Mouse (Mus musculus): ENCODE data around the gene Pomgnt1. TPM values are rescaled to one million over a fixed set of nuclear protein-coding genes. Genes with fewer than 3 reads are reported as not detected.

The Pomgnt1 gene
- total and polyA plus RNA-seq, 3 experiments: 33.0 to 40.7 (median 40.2) TPM

DNA sequence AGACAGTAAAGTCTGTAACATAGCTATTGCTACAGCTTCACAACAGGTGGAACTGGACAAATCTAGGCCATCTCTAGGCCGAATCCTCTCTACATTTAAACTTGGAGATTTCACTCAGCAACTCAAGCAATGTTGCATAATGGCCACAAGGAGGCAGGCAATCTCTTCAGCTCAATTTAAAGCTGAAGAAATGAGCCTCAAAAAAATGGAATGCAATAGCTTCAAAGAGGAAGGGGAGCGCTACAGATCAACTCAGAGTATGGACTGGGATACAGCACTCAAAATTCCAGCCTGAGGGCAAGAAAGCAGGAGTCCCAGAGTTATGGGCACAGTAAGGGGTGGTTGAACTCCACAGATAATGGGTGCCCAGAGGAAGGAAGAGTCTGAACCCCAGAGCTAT, 11.3 kb downstream of the Pomgnt1 start:
- Histone ChIP-seq H3K4me2 (ENCODE audit: insufficient read depth, low read depth, poor library complexity, severe bottlenecking) (no peak overlapping the region), H3K4me1 (ENCODE audit: control insufficient read depth in 1 of 2, insufficient read depth in 2 of 2) (peaks cover 6 to 36% of the 10 kb centered on the region in 2 experiments), H3K79me2 (replicated peaks; ENCODE audit: control insufficient read depth, extremely low read depth, insufficient read depth, poor library complexity, severe bottlenecking) (no peaks in the 10 kb centered on the region), H3K9ac (ENCODE audit: insufficient read depth, low read depth) (no peak overlapping the region), H3K4me3 (replicated peaks in 1 of 3; ENCODE audit: low read depth in 2 of 3, low read length in 2 of 3, poor library complexity in 1 of 3) (no peak overlapping the region), H3K36me3 (replicated peaks in 1 of 2; ENCODE audit: control insufficient read depth in 1 of 2, insufficient read depth in 1 of 2, low read length in 1 of 2) (peaks cover 0 to 19% of the 10 kb centered on the region in 2 experiments), H3K9me3 (replicated peaks; ENCODE audit: low read length) (no peaks in the 10 kb centered on the region), H3K27ac (ENCODE audit: insufficient read depth, low read depth) (no peak overlapping the region), H3K27me3 (replicated peaks) (no peaks in the 10 kb centered on the region)
- dilution Hi-C loops (cut with MboI; ENCODE audit: extremely low pct_ligation_motif_present, extremely low pct_unique_long_range_greater_than_20kb, low sequenced_read_pairs): no loop called here
- in situ Hi-C loops (cut with MboI; ENCODE audit: low pct_ligation_motif_present, low pct_unique_long_range_greater_than_20kb, low sequenced_read_pairs): no loop called here
- TF ChIP-seq IRF4 (IDR thresholded peaks at IDR 0.05; ENCODE audit: low read depth, low read length) (no peak), ZC3H11A (IDR thresholded peaks at IDR 0.05; ENCODE audit: low read depth, low read length) (peak; percentile 35; the same call in 1 of the 2 replicates), ZNF384 (IDR thresholded peaks at IDR 0.05; ENCODE audit: low read depth, low read length) (peak; percentile 85), MXI1 (IDR thresholded peaks at IDR 0.05; ENCODE audit: low read depth, low read length) (no peak), EP300 (IDR thresholded peaks at IDR 0.05; ENCODE audit: low read length) (no peak), SMC3 (IDR thresholded peaks at IDR 0.05; ENCODE audit: low read depth, low read length) (peak; percentile 77), ETS1 (conservative IDR thresholded peaks at IDR 0.05; ENCODE audit: low read depth, low read length) (no peak), CTCF (conservative IDR thresholded peaks at IDR 0.05 in 1 of 2, IDR thresholded peaks at IDR 0.05 in 1 of 2; ENCODE audit: low read depth in 2 of 2, low read length in 2 of 2) (peak; percentile 77 to 90), BHLHE40 (IDR thresholded peaks at IDR 0.05; ENCODE audit: low read depth, low read length) (no peak), RAD21 (IDR thresholded peaks at IDR 0.05; ENCODE audit: low read depth, low read length) (peak; percentile 91)
- DNase-seq (ENCODE audit: extremely low read depth): peak; percentile 55

DNA sequence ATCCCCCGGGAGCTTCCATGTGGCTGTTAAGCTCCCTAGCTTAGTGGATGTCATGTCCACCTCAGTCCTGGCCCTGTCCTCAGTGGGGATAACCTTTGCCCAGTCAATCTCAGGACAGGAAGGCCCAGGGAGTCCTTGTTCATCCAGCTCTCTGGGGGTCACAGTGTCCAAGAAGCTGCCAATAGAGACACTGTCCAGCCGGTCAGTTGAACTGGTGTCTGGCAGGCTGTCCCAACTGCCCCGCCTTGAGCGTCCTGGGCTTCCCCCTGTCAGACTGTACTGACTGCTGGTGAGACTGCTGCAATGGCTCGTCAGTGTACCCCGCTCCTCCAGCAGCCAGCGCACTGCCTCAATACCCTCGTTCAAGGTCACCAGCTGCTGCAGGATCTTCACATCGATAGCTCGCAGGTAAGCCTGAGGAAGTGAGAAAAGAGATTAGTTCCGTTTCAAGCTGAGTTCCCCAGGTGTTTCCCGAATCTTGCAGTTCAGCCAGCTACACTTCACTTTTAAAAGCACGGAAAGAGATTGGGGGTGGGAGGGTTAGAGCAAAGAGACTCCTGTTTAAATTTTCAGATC, 13.9 kb downstream of the Pomgnt1 start:
- Histone ChIP-seq H3K36me3 (replicated peaks in 1 of 2; ENCODE audit: control insufficient read depth in 1 of 2, insufficient read depth in 1 of 2, low read length in 1 of 2) (peaks cover 0 to 2% of the 10 kb centered on the region in 2 experiments), H3K79me2 (replicated peaks; ENCODE audit: control insufficient read depth, extremely low read depth, insufficient read depth, poor library complexity, severe bottlenecking) (no peaks in the 10 kb centered on the region), H3K9me3 (replicated peaks; ENCODE audit: low read length) (no peaks in the 10 kb centered on the region), H3K27ac (ENCODE audit: insufficient read depth, low read depth) (no peak overlapping the region), H3K4me3 (replicated peaks in 1 of 3; ENCODE audit: low read depth in 2 of 3, low read length in 2 of 3, poor library complexity in 1 of 3) (peak overlapping the region in 1 of 3 experiments; percentile 2), H3K4me1 (ENCODE audit: control insufficient read depth in 1 of 2, insufficient read depth in 2 of 2) (peaks cover 6 to 49% of the 10 kb centered on the region in 2 experiments), H3K4me2 (ENCODE audit: insufficient read depth, low read depth, poor library complexity, severe bottlenecking) (peak overlapping the region; percentile 8), H3K9ac (ENCODE audit: insufficient read depth, low read depth) (no peak overlapping the region), H3K27me3 (replicated peaks) (peaks cover 3% of the 10 kb centered on the region)
- in situ Hi-C loops (cut with MboI; ENCODE audit: low pct_ligation_motif_present, low pct_unique_long_range_greater_than_20kb, low sequenced_read_pairs) (no loop called here), dilution Hi-C loops (cut with MboI; ENCODE audit: extremely low pct_ligation_motif_present, extremely low pct_unique_long_range_greater_than_20kb, low sequenced_read_pairs) (no loop called here)
- peak; percentile 69 for DNase-seq (ENCODE audit: extremely low read depth)
- TF ChIP-seq NRF1 (IDR thresholded peaks at IDR 0.05; ENCODE audit: low read depth, low read length): no peak
- TF ChIP-seq MXI1 (IDR thresholded peaks at IDR 0.05; ENCODE audit: low read depth, low read length): no peak
- TF ChIP-seq MAZ (IDR thresholded peaks at IDR 0.05; ENCODE audit: low read depth, low read length): no peak
- TF ChIP-seq TBP (conservative IDR thresholded peaks at IDR 0.05; ENCODE audit: low read depth, low read length): no peak
- TF ChIP-seq ZKSCAN1 (IDR thresholded peaks at IDR 0.05; ENCODE audit: borderline replicate concordance, low read depth, low read length): no peak
- no peak for TF ChIP-seq CHD1 (IDR thresholded peaks at IDR 0.05; ENCODE audit: low read depth, low read length)
- no peak for TF ChIP-seq POLR2A (IDR thresholded peaks at IDR 0.05; ENCODE audit: low read depth, low read length)
- no peak for TF ChIP-seq ELF1 (IDR thresholded peaks at IDR 0.05; ENCODE audit: low read depth, low read length)
- TF ChIP-seq USF2 (conservative IDR thresholded peaks at IDR 0.05; ENCODE audit: low read depth, low read length): no peak
- peak; percentile 87 for TF ChIP-seq EP300 (IDR thresholded peaks at IDR 0.05; ENCODE audit: low read length)
- no peak for TF ChIP-seq PAX5 (IDR thresholded peaks at IDR 0.05; ENCODE audit: low read length)
- no peak for TF ChIP-seq GABPA (IDR thresholded peaks at IDR 0.05; ENCODE audit: insufficient replicate concordance, low read depth, low read length)
- no peak for TF ChIP-seq POLR2AphosphoS2 (IDR thresholded peaks at IDR 0.05; ENCODE audit: low read depth, low read length)
- TF ChIP-seq USF1 (IDR thresholded peaks at IDR 0.05; ENCODE audit: low read depth, low read length): no peak
- TF ChIP-seq JUND (conservative IDR thresholded peaks at IDR 0.05; ENCODE audit: low read depth, low read length): no peak
- TF ChIP-seq RAD21 (IDR thresholded peaks at IDR 0.05; ENCODE audit: low read depth, low read length): no peak; the same call in 1 of the 2 replicates
- no peak for TF ChIP-seq HCFC1 (IDR thresholded peaks at IDR 0.05; ENCODE audit: low read depth, low read length)
- TF ChIP-seq ETS1 (conservative IDR thresholded peaks at IDR 0.05; ENCODE audit: low read depth, low read length): peak; percentile 43; the same call in 1 of the 2 replicates
- TF ChIP-seq CTCF (conservative IDR thresholded peaks at IDR 0.05 in 1 of 2, IDR thresholded peaks at IDR 0.05 in 1 of 2; ENCODE audit: low read depth in 2 of 2, low read length in 2 of 2): no peak
- TF ChIP-seq ZC3H11A (IDR thresholded peaks at IDR 0.05; ENCODE audit: low read depth, low read length): no peak
- TF ChIP-seq NELFE (IDR thresholded peaks at IDR 0.05; ENCODE audit: low read depth, low read length): no peak
- no peak for TF ChIP-seq MAFK (IDR thresholded peaks at IDR 0.05; ENCODE audit: insufficient replicate concordance, low read length)
- TF ChIP-seq RCOR1 (conservative IDR thresholded peaks at IDR 0.05; ENCODE audit: low read depth, low read length): 0 out of 2 replicates have a peak, but pooled peaks have one; percentile 29
- no peak for TF ChIP-seq SIN3A (IDR thresholded peaks at IDR 0.05; ENCODE audit: low read length)
- no peak for TF ChIP-seq KAT2A (IDR thresholded peaks at IDR 0.05; ENCODE audit: insufficient replicate concordance, low read length)
- TF ChIP-seq MAX (IDR thresholded peaks at IDR 0.05; ENCODE audit: low read length): no peak
- no peak for TF ChIP-seq MYC (IDR thresholded peaks at IDR 0.05; ENCODE audit: low read depth, low read length)
- TF ChIP-seq BHLHE40 (IDR thresholded peaks at IDR 0.05; ENCODE audit: low read depth, low read length): no peak
- TF ChIP-seq IRF4 (IDR thresholded peaks at IDR 0.05; ENCODE audit: low read depth, low read length): peak; percentile 83

Data from CH12.LX (cell line).